Mouse (Mus musculus): ENCODE results near the gene Mboat1. TPM values are rescaled to one million over a fixed set of nuclear protein-coding genes. Genes with fewer than 3 reads are reported as not detected.

Gene Mboat1
- polyA plus RNA-seq, 1 experiment from 2014 or later = 2.2 TPM

DNA sequence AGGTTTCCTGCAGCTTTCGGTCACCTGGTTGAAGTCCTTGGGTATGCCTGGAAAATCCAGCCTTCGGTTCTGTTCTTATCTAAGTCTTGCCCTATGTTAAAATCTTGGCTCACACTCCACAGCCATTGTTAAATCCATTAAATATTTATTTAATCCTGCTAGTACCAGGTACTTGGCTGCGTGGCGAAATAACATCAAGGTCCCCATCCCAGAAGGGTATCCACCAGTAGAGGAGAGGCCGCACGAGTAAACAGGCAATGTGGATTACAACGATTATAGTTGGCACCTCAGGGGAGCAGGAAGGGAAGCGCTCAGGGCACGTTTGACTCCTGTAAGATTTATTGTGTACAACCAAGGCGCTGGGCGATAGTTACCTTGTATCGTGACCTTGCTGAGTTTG lies 4.4 kb downstream of the Mboat1 start:
- H3K36me3 ChIP-seq (ENCODE audit: control insufficient read depth, insufficient read depth, low read length) = no peaks in the 10 kb centered on the region
- H3K4me1 ChIP-seq (ENCODE audit: control insufficient read depth, insufficient read depth, low read length) = no peaks in the 10 kb centered on the region
- no peak overlapping the region for H3K27ac ChIP-seq (ENCODE audit: low read depth, low read length)
- H3K9me3 ChIP-seq (replicated peaks; ENCODE audit: control insufficient read depth, low read length) = no peaks in the 10 kb centered on the region
- no peak overlapping the region for H3K4me2 ChIP-seq (ENCODE audit: low read length)
- no peak overlapping the region for H3K9ac ChIP-seq (ENCODE audit: low read length)
- 93% methylated on average over 12 of the region's 12 CpGs for WGBS
- ATAC-seq = no peak
- DNase-seq (ENCODE audit: low spot score) = no peak
- H3K27me3 ChIP-seq (replicated peaks; ENCODE audit: control insufficient read depth, insufficient read depth, low read length) = 0 out of 2 replicates have a peak, but pooled peaks cover 4% of the 10 kb centered on the region
- H3K4me3 ChIP-seq (ENCODE audit: low read depth, low read length) = no peak overlapping the region

GRCm38 (mm10) chr13:30141996-30142395 lies 5.7 kb downstream of the Mboat1 start:
- Histone ChIP-seq H3K4me3 (ENCODE audit: low read depth, low read length) (no peak overlapping the region), H3K27ac (ENCODE audit: low read depth, low read length) (no peak overlapping the region), H3K36me3 (ENCODE audit: control insufficient read depth, insufficient read depth, low read length) (no peaks in the 10 kb centered on the region), H3K4me1 (ENCODE audit: control insufficient read depth, insufficient read depth, low read length) (no peaks in the 10 kb centered on the region), H3K27me3 (replicated peaks; ENCODE audit: control insufficient read depth, insufficient read depth, low read length) (0 out of 2 replicates have a peak, but pooled peaks cover 4% of the 10 kb centered on the region), H3K9ac (ENCODE audit: low read length) (no peak overlapping the region), H3K9me3 (replicated peaks; ENCODE audit: control insufficient read depth, low read length) (no peaks in the 10 kb centered on the region), H3K4me2 (ENCODE audit: low read length) (no peak overlapping the region)
- WGBS = 91% methylated on average over 5 of the region's 5 CpGs
- DNase-seq (ENCODE audit: low spot score) (no peak), ATAC-seq (no peak)

- no peak for DNase-seq (ENCODE audit: low spot score)
- Histone ChIP-seq H3K9me3 (replicated peaks; ENCODE audit: control insufficient read depth, low read length) (no peaks in the 10 kb centered on the region), H3K4me1 (ENCODE audit: control insufficient read depth, insufficient read depth, low read length) (no peaks in the 10 kb centered on the region), H3K27me3 (replicated peaks; ENCODE audit: control insufficient read depth, insufficient read depth, low read length) (no peaks in the 10 kb centered on the region), H3K36me3 (ENCODE audit: control insufficient read depth, insufficient read depth, low read length) (no peaks in the 10 kb centered on the region), H3K27ac (ENCODE audit: low read depth, low read length) (no peak overlapping the region), H3K4me2 (ENCODE audit: low read length) (no peak overlapping the region), H3K4me3 (ENCODE audit: low read depth, low read length) (no peak overlapping the region), H3K9ac (ENCODE audit: low read length) (no peak overlapping the region)
- no peak for ATAC-seq
- 91% methylated on average over 6 of the region's 6 CpGs for WGBS
These were observed 10.2 kb downstream of the Mboat1 start for GRCm38 (mm10) chr13:30146468-30146867.

GRCm38 (mm10) chr13:30154264-30154663 lies 18.0 kb downstream of the Mboat1 start:
- no peak overlapping the region for H3K27ac ChIP-seq (ENCODE audit: low read depth, low read length)
- H3K27me3 ChIP-seq (replicated peaks; ENCODE audit: control insufficient read depth, insufficient read depth, low read length) = no peaks in the 10 kb centered on the region
- H3K36me3 ChIP-seq (ENCODE audit: control insufficient read depth, insufficient read depth, low read length) = no peaks in the 10 kb centered on the region
- H3K4me2 ChIP-seq (ENCODE audit: low read length) = no peak overlapping the region
- no peak for DNase-seq (ENCODE audit: low spot score)
- no peaks in the 10 kb centered on the region for H3K9me3 ChIP-seq (replicated peaks; ENCODE audit: control insufficient read depth, low read length)
- no peaks in the 10 kb centered on the region for H3K4me1 ChIP-seq (ENCODE audit: control insufficient read depth, insufficient read depth, low read length)
- no peak overlapping the region for H3K4me3 ChIP-seq (ENCODE audit: low read depth, low read length)
- WGBS = 83% methylated on average over 4 of the region's 4 CpGs
- no peak overlapping the region for H3K9ac ChIP-seq (ENCODE audit: low read length)
- no peak for ATAC-seq

DNA sequence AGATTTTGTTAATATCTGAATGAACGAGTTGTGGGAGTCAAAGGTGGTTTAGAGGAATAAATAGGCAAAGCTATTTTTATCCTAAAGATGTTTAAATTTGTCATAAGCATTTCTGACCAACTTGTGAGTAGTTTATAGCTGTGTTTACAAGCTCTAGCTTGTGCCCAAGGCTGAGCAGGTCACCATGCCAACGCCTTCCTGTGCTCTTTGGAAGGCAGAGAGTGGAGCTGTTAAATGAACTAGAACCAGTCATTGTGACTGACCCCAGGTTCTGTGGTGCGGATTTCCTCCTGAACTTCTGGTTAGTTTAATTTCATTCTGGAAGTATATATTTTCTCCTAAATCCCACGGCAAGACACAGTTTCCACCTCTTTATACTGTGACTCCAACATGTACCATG lies 23.3 kb downstream of the Mboat1 start:
- WGBS = 90% methylated on average over 4 of the region's 4 CpGs
- H3K9ac ChIP-seq (ENCODE audit: low read length) = no peak overlapping the region
- no peaks in the 10 kb centered on the region for H3K9me3 ChIP-seq (replicated peaks; ENCODE audit: control insufficient read depth, low read length)
- ATAC-seq = no peak
- H3K4me2 ChIP-seq (ENCODE audit: low read length) = no peak overlapping the region
- no peaks in the 10 kb centered on the region for H3K27me3 ChIP-seq (replicated peaks; ENCODE audit: control insufficient read depth, insufficient read depth, low read length)
- no peaks in the 10 kb centered on the region for H3K36me3 ChIP-seq (ENCODE audit: control insufficient read depth, insufficient read depth, low read length)
- H3K4me3 ChIP-seq (ENCODE audit: low read depth, low read length) = no peak overlapping the region
- DNase-seq (ENCODE audit: low spot score) = no peak
- no peak overlapping the region for H3K27ac ChIP-seq (ENCODE audit: low read depth, low read length)
- no peaks in the 10 kb centered on the region for H3K4me1 ChIP-seq (ENCODE audit: control insufficient read depth, insufficient read depth, low read length)

DNA sequence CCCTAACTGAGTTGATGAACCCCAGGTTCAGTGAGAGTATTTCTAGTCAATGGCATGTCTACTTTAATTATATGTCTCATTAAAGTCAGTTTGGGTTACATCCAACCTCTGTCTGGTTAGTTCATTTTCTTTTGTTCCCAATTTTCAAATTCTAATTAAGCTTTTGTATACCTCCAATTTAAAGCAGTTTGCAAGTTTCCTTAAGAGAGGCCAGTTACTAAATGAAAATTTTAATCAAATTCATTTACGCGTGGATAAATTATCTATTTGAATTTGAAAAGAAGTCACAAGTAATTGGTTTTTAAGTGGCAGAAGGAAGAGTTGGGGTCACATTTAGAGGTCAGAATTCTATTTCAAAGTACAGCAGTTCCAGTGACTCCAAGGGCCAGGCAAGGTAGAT lies 27.2 kb downstream of the Mboat1 start:
- Histone ChIP-seq H3K27me3 (replicated peaks; ENCODE audit: control insufficient read depth, insufficient read depth, low read length) (no peaks in the 10 kb centered on the region), H3K27ac (ENCODE audit: low read depth, low read length) (no peak overlapping the region), H3K36me3 (ENCODE audit: control insufficient read depth, insufficient read depth, low read length) (no peaks in the 10 kb centered on the region), H3K4me3 (ENCODE audit: low read depth, low read length) (no peak overlapping the region), H3K9ac (ENCODE audit: low read length) (no peak overlapping the region), H3K4me1 (ENCODE audit: control insufficient read depth, insufficient read depth, low read length) (no peaks in the 10 kb centered on the region), H3K9me3 (replicated peaks; ENCODE audit: control insufficient read depth, low read length) (no peaks in the 10 kb centered on the region), H3K4me2 (ENCODE audit: low read length) (no peak overlapping the region)
- ATAC-seq (no peak), DNase-seq (ENCODE audit: low spot score) (no peak)
- WGBS = 85% methylated on average over 2 of the region's 2 CpGs

DNA sequence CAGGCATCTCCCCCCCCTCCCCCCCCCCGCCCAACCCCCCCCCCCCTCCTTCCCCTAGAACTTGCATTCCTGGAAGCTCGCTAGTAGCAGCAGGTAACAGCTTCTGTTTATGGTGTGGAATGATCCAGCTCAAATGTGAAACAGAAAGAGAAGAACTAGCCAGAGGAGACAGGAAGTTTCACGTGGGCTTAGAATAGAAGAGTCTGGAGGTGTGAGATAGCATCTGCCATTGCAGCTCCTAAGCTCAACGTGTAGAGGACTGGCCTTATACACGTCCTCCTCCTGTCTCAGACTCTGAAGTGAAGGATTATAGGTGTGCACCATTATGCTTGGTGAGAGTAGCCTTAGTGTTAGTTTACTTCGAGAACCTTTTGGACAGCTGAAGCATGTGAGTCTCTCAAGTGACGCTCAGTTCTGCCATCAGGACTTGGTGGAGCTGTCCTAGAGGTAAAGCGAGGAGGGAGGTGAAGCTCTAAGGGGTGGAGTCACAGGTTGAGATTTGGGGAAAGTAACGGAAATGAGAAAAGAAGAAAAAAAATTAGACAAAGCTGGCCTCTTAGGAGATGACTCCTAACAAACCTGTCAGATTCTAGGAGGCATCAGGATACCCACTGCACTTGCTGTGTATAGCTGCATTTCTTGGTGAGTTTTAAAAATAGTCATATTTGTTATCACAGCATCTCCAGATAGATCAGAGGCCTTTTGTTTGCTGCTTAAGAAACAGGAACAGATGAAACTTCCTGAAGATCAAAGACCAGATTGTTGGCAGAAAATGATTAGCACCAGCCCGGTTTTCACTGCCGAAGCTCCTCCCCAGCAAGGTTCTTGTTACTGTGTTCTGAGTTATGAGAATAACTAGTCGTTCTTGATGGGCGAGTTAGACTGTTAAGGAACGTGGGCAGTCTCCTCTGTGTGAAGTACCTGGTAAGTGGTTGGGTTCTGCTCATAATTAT lies 30.1 kb downstream of the Mboat1 start:
- Histone ChIP-seq H3K36me3 (ENCODE audit: control insufficient read depth, insufficient read depth, low read length) (no peaks in the 10 kb centered on the region), H3K4me3 (ENCODE audit: low read depth, low read length) (no peak overlapping the region), H3K4me2 (ENCODE audit: low read length) (no peak overlapping the region), H3K4me1 (ENCODE audit: control insufficient read depth, insufficient read depth, low read length) (no peaks in the 10 kb centered on the region), H3K9ac (ENCODE audit: low read length) (no peak overlapping the region), H3K9me3 (replicated peaks; ENCODE audit: control insufficient read depth, low read length) (no peaks in the 10 kb centered on the region), H3K27ac (ENCODE audit: low read depth, low read length) (no peak overlapping the region), H3K27me3 (replicated peaks; ENCODE audit: control insufficient read depth, insufficient read depth, low read length) (no peaks in the 10 kb centered on the region)
- no peak for DNase-seq (ENCODE audit: low spot score)
- 75% methylated on average over 13 of the region's 14 CpGs for WGBS
- no peak for ATAC-seq

DNA sequence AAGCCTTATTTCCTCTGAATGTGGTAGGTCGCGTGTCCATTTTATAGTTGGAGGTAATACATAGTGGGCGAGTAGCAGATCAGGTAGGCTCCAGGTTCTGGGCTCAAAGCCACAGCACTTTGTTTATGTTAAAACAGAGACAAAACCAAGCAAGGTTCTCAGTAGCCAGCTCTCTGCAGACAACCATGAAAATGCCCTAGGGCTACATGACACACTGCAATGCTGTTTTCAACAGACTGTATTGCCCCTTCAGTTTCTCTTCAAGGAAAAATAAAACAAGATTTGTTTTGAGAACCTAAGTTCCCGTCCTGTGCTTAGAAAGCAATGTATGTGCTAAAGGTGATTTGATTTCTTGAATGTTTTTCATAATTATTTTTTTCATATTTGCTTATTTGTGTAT lies 31.2 kb downstream of the Mboat1 start:
- Histone ChIP-seq H3K36me3 (ENCODE audit: control insufficient read depth, insufficient read depth, low read length) (no peaks in the 10 kb centered on the region), H3K27ac (ENCODE audit: low read depth, low read length) (no peak overlapping the region), H3K4me2 (ENCODE audit: low read length) (no peak overlapping the region), H3K4me1 (ENCODE audit: control insufficient read depth, insufficient read depth, low read length) (no peaks in the 10 kb centered on the region), H3K9me3 (replicated peaks; ENCODE audit: control insufficient read depth, low read length) (no peaks in the 10 kb centered on the region), H3K4me3 (ENCODE audit: low read depth, low read length) (no peak overlapping the region), H3K27me3 (replicated peaks; ENCODE audit: control insufficient read depth, insufficient read depth, low read length) (no peaks in the 10 kb centered on the region), H3K9ac (ENCODE audit: low read length) (no peak overlapping the region)
- 83% methylated on average over 4 of the region's 4 CpGs for WGBS
- ATAC-seq (no peak), DNase-seq (ENCODE audit: low spot score) (no peak)

- WGBS = 77% methylated on average over 4 of the region's 4 CpGs
- Histone ChIP-seq H3K9me3 (replicated peaks; ENCODE audit: control insufficient read depth, low read length) (no peaks in the 10 kb centered on the region), H3K36me3 (ENCODE audit: control insufficient read depth, insufficient read depth, low read length) (no peaks in the 10 kb centered on the region), H3K4me2 (ENCODE audit: low read length) (no peak overlapping the region), H3K4me1 (ENCODE audit: control insufficient read depth, insufficient read depth, low read length) (no peaks in the 10 kb centered on the region), H3K4me3 (ENCODE audit: low read depth, low read length) (no peak overlapping the region), H3K27ac (ENCODE audit: low read depth, low read length) (no peak overlapping the region), H3K9ac (ENCODE audit: low read length) (no peak overlapping the region), H3K27me3 (replicated peaks; ENCODE audit: control insufficient read depth, insufficient read depth, low read length) (no peaks in the 10 kb centered on the region)
- DNase-seq (ENCODE audit: low spot score) = no peak
- no peak for ATAC-seq
These were observed 32.5 kb downstream of the Mboat1 start for GRCm38 (mm10) chr13:30168803-30169202.

Data from forebrain, embryonic 14.5 days (tissue).